In the genomic region with DNA sequence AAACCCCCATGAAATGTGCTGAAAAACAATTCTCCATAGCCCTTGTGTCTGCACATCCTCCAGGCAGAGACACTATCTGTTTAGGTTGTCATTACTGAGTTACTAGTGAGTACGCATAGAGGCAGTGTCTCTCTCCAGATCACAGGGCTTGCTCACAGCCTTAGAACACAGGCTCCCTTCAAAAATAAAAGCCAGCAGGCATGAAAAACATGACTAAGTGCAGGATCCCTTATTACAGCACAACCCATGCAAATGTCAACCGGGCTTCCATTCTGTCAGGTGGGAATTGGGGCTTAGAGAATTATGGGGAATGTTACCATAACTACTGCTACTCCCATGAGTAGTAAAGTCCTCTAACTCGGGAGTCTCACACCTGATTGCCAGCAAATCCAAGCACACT, we compare ENCODE assay signal across 11 mouse cellular contexts.
"Had no signal": no experiment of that assay in that cellular context is flagged by ENCODE, and none has a peak within 500 bp of the region (broad histone marks: within the 10 kb centered on the region; RNA-seq: fewer than 3 reads in every experiment).

No protein-coding gene starts in this region.

- H3K27ac ChIP-seq: kidney, postnatal 0 days; left cerebral cortex, adult 2 months; liver, embryonic 15.5 days; midbrain, embryonic 13.5 days; stomach, postnatal 0 days had no signal

- H3K9ac ChIP-seq: liver, embryonic 15.5 days; midbrain, embryonic 13.5 days had no signal

- H3K4me2 ChIP-seq: liver, embryonic 11.5 days; liver, embryonic 15.5 days; midbrain, embryonic 13.5 days had no signal

- H3K36me3 ChIP-seq: liver, embryonic 15.5 days; midbrain, embryonic 13.5 days had no signal

- H3K9me3 ChIP-seq: liver, embryonic 15.5 days; midbrain, embryonic 13.5 days had no signal

- ATAC-seq: lung, postnatal 0 days; midbrain, embryonic 13.5 days had no signal

- H3K4me3 ChIP-seq: left cerebral cortex, adult 2 months; liver, embryonic 15.5 days; midbrain, embryonic 13.5 days had no signal

- DNase-seq: kidney, postnatal 4 days; lung, adult 2 months; lung, postnatal 36 days; thymus, postnatal 4 days had no signal

- H3K27me3 ChIP-seq: liver, embryonic 15.5 days; midbrain, embryonic 13.5 days had no signal
